Mouse (Mus musculus) neural tube, embryonic 13.5 days (tissue): Measurements from ENCODE around the gene Tex264. TPM values are rescaled to one million over a fixed set of nuclear protein-coding genes. Genes with fewer than 3 reads are reported as not detected.

Experiments
- ATAC-seq: fragments of 200-750 bp; cut with Nextera tagmentation; 2 replicates; pipeline ENCODE4 v1.8.0; 2017; ENCODE audit warnings: low read depth, mild to moderate bottlenecking, moderate TSS enrichment, moderate library complexity
- H3K27ac ChIP-seq: fragments of 300-500 bp; sonication (generic); replicated peaks from 2 replicates; pipeline ENCODE4 v1.5.1; 2015; ENCODE audit warnings: moderate library complexity, mild to moderate bottlenecking, inconsistent platforms
- H3K27me3 ChIP-seq: fragments of 300-500 bp; sonication (generic); 2 replicates; pipeline ENCODE4 v1.6.1; 2015; ENCODE audit warnings: mild to moderate bottlenecking, inconsistent platforms
- H3K36me3 ChIP-seq: fragments of 300-500 bp; sonication (generic); 2 replicates; pipeline ENCODE4 v1.6.1; 2015; ENCODE audit warnings: mild to moderate bottlenecking, inconsistent platforms
- H3K4me1 ChIP-seq: fragments of 300-500 bp; sonication (generic); replicated peaks from 2 replicates; pipeline ENCODE4 v1.6.1; 2015; ENCODE audit warnings: inconsistent platforms
- H3K4me2 ChIP-seq: fragments of 300-500 bp; sonication (generic); 2 replicates; pipeline ENCODE4 v1.6.1; 2015; ENCODE audit warnings: inconsistent platforms, mild to moderate bottlenecking, moderate library complexity
- H3K4me3 ChIP-seq: fragments of 300-500 bp; sonication (generic); 2 replicates; pipeline ENCODE4 v1.5.1; 2015; ENCODE audit warnings: mild to moderate bottlenecking, inconsistent platforms
- H3K9ac ChIP-seq: fragments of 300-500 bp; sonication (generic); 2 replicates; pipeline ENCODE4 v1.6.1; 2015; ENCODE audit warnings: moderate library complexity, mild to moderate bottlenecking, inconsistent platforms
- H3K9me3 ChIP-seq: fragments of 300-500 bp; sonication (generic); 2 replicates; pipeline ENCODE4 v1.6.1; 2016; ENCODE audit warnings: inconsistent platforms
- WGBS: fragments of 180-500 bp; shearing (Covaris S2); methylation state at CpG from one replicate; pipeline ENCODE4 v1.1.7; 2015; 5-methylcytosine and 5-hydroxymethylcytosine counted together
- polyA plus RNA-seq: library from polyadenylated mRNA; unstranded; fragments of >200 nt; fragmentation: Nextera tagmentation; extraction: Ambion mirVana; gene quantifications from 2 replicates; pipeline ENCODE4 v1.2.1, GENCODE M21; 2015

Tex264 gene
- polyA plus RNA-seq, 1 experiment from 2014 or later, result 57.4 TPM

DNA sequence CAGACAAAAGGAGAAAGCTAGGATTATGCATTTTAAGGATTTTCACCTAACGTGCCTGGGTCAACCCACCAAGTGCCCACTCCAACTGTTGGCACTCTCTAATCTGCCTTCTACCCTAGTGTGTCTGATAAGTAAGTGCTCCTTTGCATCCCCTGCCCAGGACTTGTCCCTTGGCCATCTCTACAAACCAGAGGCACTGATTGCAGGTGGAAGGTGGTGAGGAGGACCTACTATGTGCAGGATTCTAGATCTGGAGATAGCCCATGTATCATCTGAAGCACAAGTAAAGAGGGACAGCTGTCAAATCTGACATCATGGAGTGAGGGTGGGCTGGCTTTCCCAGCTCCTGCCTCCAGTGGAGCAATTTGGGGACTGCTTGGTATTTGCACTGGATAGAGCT lies 25.8 kb downstream of the Tex264 start:
- peaks cover 39% of the 10 kb centered on the region for H3K4me1 ChIP-seq
- no peak overlapping the region for H3K9ac ChIP-seq
- H3K27ac ChIP-seq, result no peak overlapping the region
- no peak overlapping the region for H3K4me2 ChIP-seq
- ATAC-seq, result no peak
- WGBS, result 85% methylated on average over 1 of the region's 1 CpGs
- no peak overlapping the region for H3K4me3 ChIP-seq
- H3K9me3 ChIP-seq, result no peaks in the 10 kb centered on the region
- H3K36me3 ChIP-seq, result peaks cover 44% of the 10 kb centered on the region
- H3K27me3 ChIP-seq, result peaks cover 8% of the 10 kb centered on the region

DNA sequence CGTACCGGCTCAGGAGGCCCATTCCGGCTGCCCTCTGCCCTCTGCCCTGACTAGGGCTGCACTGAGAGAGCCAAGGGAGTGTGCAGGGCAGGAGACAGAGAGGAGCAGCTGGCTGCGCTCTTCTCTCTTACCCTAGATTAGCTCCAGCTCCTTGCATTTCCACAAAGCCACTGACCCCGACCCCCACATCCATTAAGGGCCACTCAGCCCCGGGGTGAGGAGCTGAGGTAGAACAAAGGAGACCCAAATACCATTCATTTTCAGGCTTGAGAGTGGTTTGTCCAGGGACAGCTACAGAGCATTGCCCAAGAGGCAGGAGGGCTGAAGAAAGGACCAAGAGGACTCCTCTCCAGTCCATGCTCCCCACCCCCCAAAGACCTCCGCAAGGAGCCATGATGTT lies 26.3 kb downstream of the Tex264 start:
- H3K4me1 ChIP-seq, result peaks cover 35% of the 10 kb centered on the region
- H3K4me2 ChIP-seq, result no peak overlapping the region
- no peak overlapping the region for H3K4me3 ChIP-seq
- peaks cover 13% of the 10 kb centered on the region for H3K27me3 ChIP-seq
- no peak for ATAC-seq
- H3K36me3 ChIP-seq, result peaks cover 44% of the 10 kb centered on the region
- H3K9ac ChIP-seq, result no peak overlapping the region
- 35% methylated on average over 7 of the region's 7 CpGs for WGBS
- no peaks in the 10 kb centered on the region for H3K9me3 ChIP-seq
- H3K27ac ChIP-seq, result no peak overlapping the region

DNA sequence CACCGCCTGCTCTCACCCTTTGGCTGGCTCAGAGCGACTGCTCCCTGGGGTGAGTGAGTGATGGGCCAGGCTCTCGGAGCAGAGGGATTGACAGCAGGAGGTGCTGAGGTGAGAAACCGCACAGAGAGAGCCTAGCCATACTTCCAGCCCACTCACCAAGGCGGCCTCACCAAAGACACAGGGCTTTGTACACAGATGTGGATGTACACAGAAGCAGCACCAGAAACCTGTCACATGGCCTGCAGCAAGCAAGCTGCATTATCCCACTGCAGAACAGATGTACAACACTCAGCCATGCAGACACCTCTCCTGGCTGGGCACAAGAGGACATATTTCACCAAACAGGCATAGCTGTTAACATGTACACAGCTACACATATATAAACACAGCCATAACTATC lies 28.1 kb downstream of the Tex264 start:
- no peak overlapping the region for H3K9ac ChIP-seq
- peaks cover 44% of the 10 kb centered on the region for H3K36me3 ChIP-seq
- 36% methylated on average over 5 of the region's 5 CpGs for WGBS
- no peak overlapping the region for H3K4me2 ChIP-seq
- H3K4me3 ChIP-seq, result no peak overlapping the region
- peaks cover 28% of the 10 kb centered on the region for H3K4me1 ChIP-seq
- H3K9me3 ChIP-seq, result no peaks in the 10 kb centered on the region
- ATAC-seq, result no peak
- peaks cover 23% of the 10 kb centered on the region for H3K27me3 ChIP-seq
- no peak overlapping the region for H3K27ac ChIP-seq

DNA sequence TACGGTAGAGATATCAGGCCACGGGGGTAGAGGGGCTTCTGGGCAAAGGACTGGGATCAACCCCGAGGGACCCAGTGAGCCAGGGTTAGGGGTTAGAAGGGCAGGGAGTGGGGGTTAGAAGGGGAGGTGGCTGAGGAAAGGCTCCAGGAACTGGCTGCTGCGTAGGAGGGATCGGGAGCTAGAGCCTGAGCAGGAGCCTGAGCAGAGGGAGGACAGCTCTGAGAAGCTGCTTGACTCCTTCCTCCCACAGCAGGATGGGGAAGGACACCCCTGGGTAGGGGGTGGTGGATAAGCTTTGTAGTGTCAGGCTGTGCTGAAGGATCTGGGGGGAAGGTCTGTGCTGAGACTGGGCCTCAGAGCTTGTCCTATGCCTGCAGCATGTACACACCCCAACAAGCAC lies 28.9 kb downstream of the Tex264 start:
- H3K4me2 ChIP-seq, result peak overlapping the region; percentile 84; the same call in 1 of the 2 replicates
- no peak for ATAC-seq

DNA sequence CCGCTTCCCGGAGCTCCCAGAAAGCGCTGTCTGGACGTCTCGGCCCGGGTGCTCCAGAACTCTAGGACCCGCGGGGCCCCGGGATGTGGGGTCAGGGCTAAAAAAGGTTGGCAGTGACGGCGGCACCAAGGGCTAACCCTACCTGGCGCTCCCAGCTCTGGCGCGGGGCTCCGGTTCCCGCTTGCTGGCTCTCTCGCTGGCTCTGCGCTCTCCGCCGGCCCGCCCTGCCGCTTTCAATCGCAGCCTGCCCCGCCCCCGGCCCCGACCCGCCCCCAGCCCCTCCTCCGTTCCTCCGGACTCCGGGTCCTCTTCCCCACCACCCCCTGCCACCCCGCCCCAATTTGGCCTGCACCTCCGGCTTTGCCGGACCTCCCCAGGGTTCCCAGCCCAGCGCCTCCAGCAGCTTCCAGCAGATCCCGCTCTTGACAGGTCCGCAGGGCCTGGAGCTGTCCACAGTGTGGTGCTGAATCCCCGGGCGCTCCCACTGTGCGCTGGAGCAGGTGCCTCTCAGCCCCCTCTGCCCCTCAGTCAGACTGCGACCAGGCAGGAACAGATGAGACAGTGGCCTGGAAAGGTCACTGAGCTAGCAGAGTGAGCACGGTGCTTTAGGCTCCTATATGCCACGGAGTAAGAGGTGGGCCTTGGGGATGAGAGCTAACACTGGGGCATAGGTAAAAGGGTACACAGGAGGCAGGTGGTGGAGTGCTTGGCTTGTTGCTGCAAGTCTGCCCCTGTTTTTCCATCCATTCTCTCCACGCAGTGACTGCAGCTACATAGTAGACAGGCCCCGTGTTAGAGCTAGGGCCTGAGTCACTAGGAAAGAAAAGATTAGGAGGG lies 29.6 kb downstream of the Tex264 start, which contains the start of gene Grm2:
Grm2 (minus strand) TSS at position 199 of the 837 bp plus-strand sequence.
- Histone ChIP-seq H3K4me1 (peaks cover 28% of the 10 kb centered on the region), H3K27me3 (peaks cover 23% of the 10 kb centered on the region), H3K27ac (no peak within 1 kb of the TSS), H3K9me3 (no peaks in the 10 kb centered on the region), H3K4me2 (peak within 1 kb of the TSS; percentile 84), H3K9ac (peak within 1 kb of the TSS; percentile 75), H3K4me3 (peak within 1 kb of the TSS; percentile 48), H3K36me3 (peaks cover 29% of the 10 kb centered on the region)
- peak; percentile 71 for ATAC-seq
- 1% methylated on average over 42 of the region's 44 CpGs for WGBS

More for the DNA sequence above, 28.9 kb downstream of the Tex264 start:
- no peak overlapping the region for H3K27ac ChIP-seq
- H3K9me3 ChIP-seq, result no peaks in the 10 kb centered on the region
- H3K4me3 ChIP-seq, result no peak overlapping the region
- peaks cover 36% of the 10 kb centered on the region for H3K36me3 ChIP-seq
- H3K4me1 ChIP-seq, result peaks cover 28% of the 10 kb centered on the region
- 37% methylated on average over 5 of the region's 5 CpGs for WGBS
- H3K9ac ChIP-seq, result no peak overlapping the region
- peaks cover 23% of the 10 kb centered on the region for H3K27me3 ChIP-seq

DNA sequence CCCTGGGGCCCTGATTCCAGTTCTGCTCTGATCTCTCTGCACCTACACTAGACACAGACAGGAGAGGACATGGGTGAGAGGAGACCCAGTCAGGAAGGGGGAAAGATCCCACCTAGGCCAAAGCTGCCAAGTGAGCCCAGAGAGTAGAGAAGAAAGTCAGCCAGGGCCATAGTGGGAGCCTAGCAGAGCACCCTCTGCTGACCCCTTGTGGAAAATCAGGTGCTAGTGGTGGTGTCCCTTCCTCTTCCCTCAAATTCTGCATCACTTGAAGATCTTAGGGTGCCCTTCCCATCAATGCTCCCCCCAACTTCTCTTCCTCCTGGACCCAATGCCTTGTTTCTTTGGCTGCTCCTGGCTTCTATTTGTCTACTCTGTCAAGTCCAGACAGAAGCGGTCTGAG lies 33.0 kb downstream of the Tex264 start:
- peaks cover 27% of the 10 kb centered on the region for H3K4me1 ChIP-seq
- no peak for ATAC-seq
- WGBS, result 74% methylated on average over 1 of the region's 1 CpGs

DNA sequence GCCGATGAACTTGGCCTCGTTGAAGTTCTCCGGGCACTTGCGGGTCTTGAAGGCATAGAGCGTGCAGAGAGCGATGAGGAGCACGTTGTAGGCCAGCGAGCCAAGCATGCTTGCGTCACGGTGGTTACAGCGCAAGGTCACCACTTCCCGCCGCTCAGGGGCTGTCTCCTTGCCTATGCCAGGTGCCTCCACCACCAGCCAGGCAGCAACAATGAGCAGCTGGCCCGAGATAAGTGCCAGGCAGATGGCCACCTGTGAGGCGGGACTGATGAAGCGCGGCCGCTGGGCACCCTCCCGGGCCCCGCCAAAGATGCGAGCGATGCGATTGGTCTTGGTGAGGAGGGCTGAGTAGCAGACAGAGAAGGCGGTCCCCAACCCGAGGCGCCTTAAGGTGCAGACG lies 38.5 kb downstream of the Tex264 start:
- no peak for ATAC-seq
- WGBS, result 79% methylated on average over 27 of the region's 27 CpGs
- Histone ChIP-seq H3K27ac (no peak overlapping the region), H3K27me3 (no peaks in the 10 kb centered on the region), H3K4me2 (no peak overlapping the region), H3K9me3 (no peaks in the 10 kb centered on the region), H3K4me3 (no peak overlapping the region), H3K4me1 (no peaks in the 10 kb centered on the region), H3K9ac (no peak overlapping the region), H3K36me3 (no peaks in the 10 kb centered on the region)

More for the DNA sequence above, 33.0 kb downstream of the Tex264 start:
- no peak overlapping the region for H3K9ac ChIP-seq
- H3K4me3 ChIP-seq, result no peak overlapping the region
- no peak overlapping the region for H3K27ac ChIP-seq
- no peak overlapping the region for H3K4me2 ChIP-seq
- H3K27me3 ChIP-seq, result peaks cover 23% of the 10 kb centered on the region
- no peaks in the 10 kb centered on the region for H3K9me3 ChIP-seq
- H3K36me3 ChIP-seq, result no peaks in the 10 kb centered on the region

DNA sequence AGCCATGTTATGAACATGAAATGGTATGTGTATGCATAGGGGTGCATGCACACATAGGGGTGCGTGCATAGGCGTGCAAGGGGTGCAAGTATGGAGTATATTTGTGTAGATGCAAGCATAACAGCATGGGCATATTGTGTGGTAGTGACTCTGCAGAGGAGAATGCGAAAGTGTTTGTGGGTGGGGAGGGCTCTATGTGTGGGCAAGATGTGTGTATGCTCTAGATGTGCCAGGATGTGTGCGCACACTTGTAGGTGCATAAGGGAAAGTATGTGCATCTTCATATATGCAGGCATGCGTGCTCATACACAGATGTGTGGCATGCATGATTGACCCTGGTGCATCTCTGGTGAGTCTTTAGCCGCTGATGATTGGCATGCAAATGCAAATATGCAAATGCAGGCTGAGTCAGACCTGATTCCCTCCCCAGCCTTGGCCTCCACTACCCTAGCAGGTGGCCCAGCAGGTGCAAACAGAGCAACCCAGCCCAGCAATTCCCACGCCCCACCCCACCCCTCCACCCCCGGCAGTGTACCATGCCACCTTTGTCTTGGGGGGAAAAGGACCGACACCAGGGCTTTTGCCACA lies 39.9 kb downstream of the Tex264 start:
- Histone ChIP-seq H3K36me3 (no peaks in the 10 kb centered on the region), H3K4me2 (no peak overlapping the region), H3K27ac (no peak overlapping the region), H3K27me3 (no peaks in the 10 kb centered on the region), H3K4me1 (no peaks in the 10 kb centered on the region), H3K9me3 (no peaks in the 10 kb centered on the region), H3K9ac (no peak overlapping the region), H3K4me3 (no peak overlapping the region)
- no peak for ATAC-seq
- WGBS, result 72% methylated on average over 9 of the region's 9 CpGs

DNA sequence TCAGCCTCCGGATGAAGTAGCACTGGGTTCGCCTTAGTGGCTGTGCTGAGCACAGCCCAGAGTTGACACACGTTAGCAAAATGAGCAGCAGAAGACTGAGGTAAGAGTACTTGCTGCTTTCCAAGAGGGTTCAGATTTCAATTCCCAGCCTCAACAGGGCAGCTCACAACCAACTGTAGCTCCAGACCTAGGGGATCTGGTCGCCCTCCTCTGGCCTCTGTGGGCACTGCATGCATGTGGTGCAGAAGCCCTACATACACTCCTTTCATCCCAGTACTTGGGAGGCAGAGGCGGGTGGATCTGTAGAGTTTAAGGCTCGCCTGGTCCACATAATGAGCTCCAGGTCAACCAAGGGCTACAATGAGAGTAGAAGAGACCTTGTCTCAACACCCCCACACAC lies 41.9 kb downstream of the Tex264 start:
- H3K4me2 ChIP-seq, result no peak overlapping the region
- H3K9ac ChIP-seq, result no peak overlapping the region
- no peak overlapping the region for H3K27ac ChIP-seq
- no peak for ATAC-seq
- no peaks in the 10 kb centered on the region for H3K9me3 ChIP-seq
- H3K4me1 ChIP-seq, result no peaks in the 10 kb centered on the region
- H3K27me3 ChIP-seq, result no peaks in the 10 kb centered on the region
- H3K36me3 ChIP-seq, result no peaks in the 10 kb centered on the region
- H3K4me3 ChIP-seq, result no peak overlapping the region
- WGBS, result 64% methylated on average over 6 of the region's 6 CpGs

DNA sequence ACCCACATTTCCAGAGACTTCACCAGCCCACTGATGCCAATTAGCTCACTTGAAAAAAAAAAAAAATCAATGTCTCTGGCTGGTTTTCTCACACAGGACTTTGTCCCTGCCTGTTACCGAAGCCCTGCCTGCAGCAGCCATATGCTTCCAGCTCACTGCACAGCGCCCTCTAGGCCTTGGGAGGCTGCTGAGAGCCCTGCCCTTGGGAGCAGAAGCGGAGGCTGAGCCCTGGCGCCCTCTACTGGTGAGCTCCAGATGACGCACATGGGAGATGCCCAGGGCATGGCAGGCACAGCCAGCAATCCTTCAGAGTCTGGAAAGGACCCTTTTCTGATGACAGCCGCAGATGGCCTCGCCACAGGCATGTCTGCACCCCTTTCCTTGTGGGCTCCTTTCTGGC lies 42.6 kb downstream of the Tex264 start:
- Histone ChIP-seq H3K27ac (no peak overlapping the region), H3K27me3 (no peaks in the 10 kb centered on the region), H3K9me3 (no peaks in the 10 kb centered on the region), H3K9ac (no peak overlapping the region), H3K4me2 (no peak overlapping the region), H3K4me3 (no peak overlapping the region), H3K4me1 (no peaks in the 10 kb centered on the region), H3K36me3 (no peaks in the 10 kb centered on the region)
- 31% methylated on average over 7 of the region's 7 CpGs for WGBS
- ATAC-seq, result no peak

DNA sequence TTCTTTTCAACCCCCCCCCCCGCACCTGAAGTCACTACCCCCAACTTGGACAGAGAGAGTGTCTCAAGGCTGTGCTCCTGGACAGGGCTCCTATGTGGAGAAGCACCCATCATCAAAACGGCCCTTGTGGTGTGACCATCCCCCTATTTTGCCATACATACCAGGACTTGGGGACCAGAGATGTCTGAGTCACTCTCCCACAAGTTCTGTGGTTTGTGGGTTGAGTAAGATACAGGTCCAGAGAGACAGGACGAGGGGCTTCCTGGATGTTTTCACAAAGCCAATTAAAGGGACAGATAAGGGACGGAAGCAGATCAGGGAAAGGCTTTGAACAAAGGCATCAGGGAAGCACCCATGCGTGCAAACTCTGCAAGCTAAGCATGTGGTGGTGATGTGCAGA lies 44.4 kb downstream of the Tex264 start:
- Histone ChIP-seq H3K9ac (no peak overlapping the region), H3K4me1 (no peaks in the 10 kb centered on the region), H3K4me2 (no peak overlapping the region), H3K4me3 (no peak overlapping the region), H3K27me3 (no peaks in the 10 kb centered on the region), H3K27ac (no peak overlapping the region), H3K36me3 (no peaks in the 10 kb centered on the region), H3K9me3 (no peaks in the 10 kb centered on the region)
- 68% methylated on average over 5 of the region's 5 CpGs for WGBS
- ATAC-seq, result no peak

DNA sequence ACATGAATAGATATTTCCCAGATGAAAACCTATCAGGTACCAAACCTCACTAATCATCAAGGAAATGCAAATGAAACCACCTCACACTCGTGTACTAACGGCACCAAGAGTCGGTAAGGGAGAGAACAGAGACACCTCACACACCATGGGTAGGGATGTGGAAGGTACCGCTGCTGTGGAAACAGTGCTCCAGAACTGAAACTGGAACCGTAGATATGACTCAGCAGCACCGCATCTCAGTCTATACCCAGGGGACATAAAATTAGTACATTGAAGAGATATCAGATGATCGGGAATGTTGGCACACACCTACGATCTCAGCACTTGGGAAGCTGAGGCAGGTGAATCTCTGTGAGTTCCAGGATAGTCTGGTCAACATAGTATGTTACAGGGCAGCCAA lies 47.6 kb downstream of the Tex264 start:
- H3K4me3 ChIP-seq, result no peak overlapping the region
- H3K4me2 ChIP-seq, result no peak overlapping the region
- 91% methylated on average over 8 of the region's 8 CpGs for WGBS
- H3K4me1 ChIP-seq, result no peaks in the 10 kb centered on the region
- H3K36me3 ChIP-seq, result no peaks in the 10 kb centered on the region
- no peak overlapping the region for H3K27ac ChIP-seq
- no peaks in the 10 kb centered on the region for H3K27me3 ChIP-seq
- no peak for ATAC-seq
- H3K9ac ChIP-seq, result no peak overlapping the region
- no peaks in the 10 kb centered on the region for H3K9me3 ChIP-seq
